Mouse (Mus musculus) embryonic fibroblast, embryonic 13.5 days (primary cell): Measurements from ENCODE around the gene Thada.

Experiments used
- CTCF ChIP-seq: IDR thresholded peaks from 2 replicates; pipeline ENCODE4 v1.5.1; 2011; ENCODE audit warnings: mild to moderate bottlenecking, control low read depth, low read length, moderate library complexity, borderline replicate concordance; ENCODE audit not compliant: insufficient read depth
- POLR2A ChIP-seq: IDR thresholded peaks from 2 replicates; pipeline ENCODE4 v1.6.1; 2011; ENCODE audit warnings: low read depth, mild to moderate bottlenecking, control low read depth, low read length, moderate library complexity

DNA sequence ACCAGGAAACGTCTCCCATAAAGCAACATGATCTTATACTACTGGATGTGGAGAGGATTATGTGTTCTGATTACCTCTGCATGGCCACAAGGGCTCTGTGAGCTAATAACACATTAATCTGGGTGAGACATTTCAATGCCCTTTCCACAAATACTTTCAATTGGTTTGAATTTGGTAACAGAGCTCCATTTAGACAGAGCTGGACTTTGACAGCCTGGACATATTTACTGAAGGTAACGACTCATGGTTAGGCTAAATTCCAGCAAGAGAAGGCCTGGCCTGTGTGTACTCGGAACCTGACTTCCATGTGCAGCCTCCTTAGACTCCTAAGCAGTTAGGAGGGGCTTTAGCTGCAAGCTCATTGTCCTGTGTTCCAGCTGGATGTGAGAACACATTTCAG, 214.6 kb downstream of the Thada start:
- TF ChIP-seq CTCF (no peak), POLR2A (no peak)
